ENCODE assay signal across 7 mouse cellular contexts in the genomic region with DNA sequence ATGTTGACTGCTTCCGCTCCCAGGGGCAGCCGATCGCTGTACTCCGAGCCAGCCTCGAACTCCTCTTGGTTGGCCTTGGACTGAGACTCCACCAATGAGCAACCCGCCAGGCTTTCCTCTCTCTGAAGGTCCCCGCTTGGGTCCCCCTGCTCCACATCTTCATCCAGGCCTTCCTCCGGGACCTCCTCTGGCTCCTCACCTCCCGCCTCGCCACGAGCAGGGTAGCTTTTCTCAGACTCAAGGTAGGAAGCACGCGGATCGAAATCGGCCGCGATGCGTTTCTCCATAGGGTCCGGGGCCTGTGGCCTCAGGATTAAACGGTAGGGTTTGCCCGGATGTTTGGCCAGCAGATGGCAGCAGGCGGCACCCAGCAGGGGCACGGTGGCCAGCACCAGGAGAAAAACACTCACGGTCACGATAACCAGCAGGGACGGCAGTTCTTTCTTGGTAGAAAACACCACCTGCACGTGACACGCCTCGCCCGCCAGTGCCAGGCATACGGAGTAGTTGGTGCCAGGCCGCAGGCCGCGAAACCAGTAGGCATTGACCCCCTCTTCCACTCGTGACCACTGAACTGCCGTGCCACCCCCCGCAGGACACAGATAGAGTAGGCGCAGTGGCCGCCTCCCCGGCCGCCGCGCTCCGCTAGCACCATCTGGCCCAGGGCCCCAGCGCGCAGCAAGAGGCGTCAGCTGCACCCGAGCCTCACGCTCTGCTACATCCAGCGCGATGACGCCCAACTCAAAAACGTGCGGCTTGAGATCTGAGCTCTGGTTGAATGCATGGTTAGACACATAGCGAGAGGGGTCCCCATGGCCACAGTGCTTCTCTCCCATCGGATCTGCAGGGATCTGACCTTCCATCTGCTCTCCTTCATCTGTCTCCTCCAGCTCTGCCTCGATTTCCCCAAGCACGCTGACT. TPM values are rescaled to one million over a fixed set of nuclear protein-coding genes. Genes with fewer than 3 reads are reported as not detected.
DNase-seq lines count a peak whose midpoint lies in the region; ATAC-seq and TF ChIP-seq lines count a peak whose summit lies in the region.

No protein-coding gene starts in this region.

- no peak overlapping the region for H3K4me3 ChIP-seq in bone marrow macrophage, adult 2 months (ENCODE audit: insufficient read depth, low read length)
- peak overlapping the region; percentile 50 for H3K4me3 ChIP-seq in forebrain, embryonic 10.5 days
- H3K4me3 ChIP-seq in hindbrain, embryonic 15.5 days: peak overlapping the region; percentile 35
- peak overlapping the region; percentile 26 for H3K4me3 ChIP-seq in limb, embryonic 11.5 days (ENCODE audit: low read depth, low read length)
- peak overlapping the region; percentile 23 for H3K4me3 ChIP-seq in midbrain, embryonic 11.5 days (ENCODE audit: low read depth, low read length)

- no peak for TF ChIP-seq POLR2A in bone marrow macrophage, adult 2 months (IDR thresholded peaks at IDR 0.05; ENCODE audit: borderline replicate concordance, low read depth, low read length)

- ATAC-seq in hindbrain, embryonic 15.5 days (ENCODE audit: low FRiP score, low read depth): peak; percentile 25; the same call in 1 of the 2 replicates
- ATAC-seq in limb, embryonic 11.5 days (ENCODE audit: insufficient number of reproducible peaks, low FRiP score, low TSS enrichment, low read depth): no peak
- peak; percentile 38; the same call in 1 of the 2 replicates for ATAC-seq in midbrain, embryonic 11.5 days (ENCODE audit: low FRiP score)

- 0 out of 2 replicates have a peak, but pooled peaks cover 2% of the 10 kb centered on the region for H3K4me1 ChIP-seq in bone marrow macrophage, adult 2 months (ENCODE audit: control insufficient read depth, insufficient read depth, low read length)
- peaks cover 92% of the 10 kb centered on the region for H3K4me1 ChIP-seq in forebrain, embryonic 10.5 days
- H3K4me1 ChIP-seq in hindbrain, embryonic 15.5 days (replicated peaks): peaks cover 68% of the 10 kb centered on the region
- H3K4me1 ChIP-seq in limb, embryonic 11.5 days (ENCODE audit: control insufficient read depth, insufficient read depth, low read length): peaks cover 42% of the 10 kb centered on the region
- H3K4me1 ChIP-seq in midbrain, embryonic 11.5 days (ENCODE audit: control insufficient read depth, insufficient read depth, low read length): peaks cover 34% of the 10 kb centered on the region

- peak overlapping the region; percentile 64 for H3K4me2 ChIP-seq in hindbrain, embryonic 15.5 days
- peak overlapping the region; percentile 47 for H3K4me2 ChIP-seq in limb, embryonic 11.5 days (ENCODE audit: low read depth, severe bottlenecking)
- H3K4me2 ChIP-seq in midbrain, embryonic 11.5 days: peak overlapping the region; percentile 38

- no peaks in the 10 kb centered on the region for H3K36me3 ChIP-seq in forebrain, embryonic 10.5 days (replicated peaks)
- H3K36me3 ChIP-seq in hindbrain, embryonic 15.5 days: no peaks in the 10 kb centered on the region
- H3K36me3 ChIP-seq in limb, embryonic 11.5 days (ENCODE audit: control insufficient read depth, insufficient read depth, low read length): no peaks in the 10 kb centered on the region
- H3K36me3 ChIP-seq in midbrain, embryonic 11.5 days (ENCODE audit: control insufficient read depth, insufficient read depth, low read length): no peaks in the 10 kb centered on the region

- H3K9ac ChIP-seq in hindbrain, embryonic 15.5 days: peak overlapping the region; percentile 47
- H3K9ac ChIP-seq in limb, embryonic 11.5 days (ENCODE audit: low read length): no peak overlapping the region
- H3K9ac ChIP-seq in midbrain, embryonic 11.5 days (ENCODE audit: low read length): peak overlapping the region; percentile 46

- H3K27ac ChIP-seq in bone marrow macrophage, adult 2 months (ENCODE audit: insufficient read depth, low read depth, low read length): no peak overlapping the region
- H3K27ac ChIP-seq in forebrain, embryonic 10.5 days: peak overlapping the region; percentile 60
- peak overlapping the region; percentile 70; the same call in 1 of the 2 replicates for H3K27ac ChIP-seq in hindbrain, embryonic 15.5 days (replicated peaks)
- H3K27ac ChIP-seq in limb, embryonic 11.5 days (replicated peaks; ENCODE audit: low read depth, low read length): no peak overlapping the region
- H3K27ac ChIP-seq in midbrain, embryonic 11.5 days (ENCODE audit: low read depth, low read length): peak overlapping the region; percentile 7

- 1% methylated on average over 58 of the region's 58 CpGs for WGBS in forebrain, embryonic 10.5 days
- WGBS in hindbrain, embryonic 15.5 days: 2% methylated on average over 53 of the region's 58 CpGs
- WGBS in limb, embryonic 11.5 days: under 1% methylated on average over 58 of the region's 58 CpGs
- under 1% methylated on average over 58 of the region's 58 CpGs for WGBS in midbrain, embryonic 11.5 days

- no peaks in the 10 kb centered on the region for H3K9me3 ChIP-seq in forebrain, embryonic 10.5 days
- H3K9me3 ChIP-seq in hindbrain, embryonic 15.5 days: no peaks in the 10 kb centered on the region
- H3K9me3 ChIP-seq in limb, embryonic 11.5 days (ENCODE audit: control insufficient read depth, low read length): no peaks in the 10 kb centered on the region
- no peaks in the 10 kb centered on the region for H3K9me3 ChIP-seq in midbrain, embryonic 11.5 days (ENCODE audit: control insufficient read depth, low read length)

- peak; percentile 52 for TF ChIP-seq CTCF in bone marrow macrophage, adult 2 months (IDR thresholded peaks at IDR 0.05; ENCODE audit: low read depth, low read length)

- peak; percentile 44 for DNase-seq in Muller cell, postnatal 12 days (ENCODE audit: inconsistent ontology term)
- DNase-seq in forebrain, embryonic 10.5 days (ENCODE audit: extremely low spot score, low spot score): peak; percentile 57
- peak; percentile 75 for DNase-seq in limb, embryonic 11.5 days (ENCODE audit: low spot score)
- DNase-seq in midbrain, embryonic 11.5 days (ENCODE audit: low spot score, missing footprints): peak; percentile 96
- DNase-seq in spleen, postnatal 10 days (ENCODE audit: low spot score in 2 of 2): peak; percentile 55 to 79

- H3K27me3 ChIP-seq in forebrain, embryonic 10.5 days (ENCODE audit: poor library complexity, severe bottlenecking): peaks cover 100% of the 10 kb centered on the region
- peaks cover 75% of the 10 kb centered on the region for H3K27me3 ChIP-seq in hindbrain, embryonic 15.5 days
- peaks cover 82% of the 10 kb centered on the region for H3K27me3 ChIP-seq in limb, embryonic 11.5 days (ENCODE audit: control insufficient read depth, insufficient read depth, low read length)
- H3K27me3 ChIP-seq in midbrain, embryonic 11.5 days (ENCODE audit: control insufficient read depth, insufficient read depth, low read length): peaks cover 83% of the 10 kb centered on the region

RNA-seq across cellular contexts. Expression of gene Islr, which starts 6.1 kb away (rescaled TPM):
- polyA plus RNA-seq in bone marrow macrophage, adult 2 months (2012; ENCODE audit: insufficient read depth, insufficient read length, missing spikeins): not detected in 2 replicates
- 4.0 and 4.6 TPM in 2 replicates for polyA plus RNA-seq in forebrain, embryonic 10.5 days (2016; fragmentation: Nextera tagmentation; extraction: Ambion mirVana)
- polyA plus RNA-seq in hindbrain, embryonic 15.5 days (2015; fragmentation: Nextera tagmentation; extraction: Ambion mirVana): 37.1 and 44.2 TPM in 2 replicates
- polyA plus RNA-seq in limb, embryonic 11.5 days (2014; fragmentation: Nextera tagmentation; extraction: Ambion mirVana): 30.8 and 37.6 TPM in 2 replicates
- polyA plus RNA-seq in midbrain, embryonic 11.5 days (2014; fragmentation: Nextera tagmentation; extraction: Ambion mirVana): 13.0 and 13.9 TPM in 2 replicates

RNA-seq across cellular contexts. Expression of gene Islr2, which starts 6.1 kb away (rescaled TPM):
- not detected in 2 replicates for polyA plus RNA-seq in bone marrow macrophage, adult 2 months (2012; ENCODE audit: insufficient read depth, insufficient read length, missing spikeins)
- polyA plus RNA-seq in forebrain, embryonic 10.5 days (2016; fragmentation: Nextera tagmentation; extraction: Ambion mirVana): 2.2 and 3.6 TPM in 2 replicates
- 20.1 and 27.6 TPM in 2 replicates for polyA plus RNA-seq in hindbrain, embryonic 15.5 days (2015; fragmentation: Nextera tagmentation; extraction: Ambion mirVana)
- polyA plus RNA-seq in limb, embryonic 11.5 days (2014; fragmentation: Nextera tagmentation; extraction: Ambion mirVana): 0.48 and 0.60 TPM in 2 replicates
- 18.7 and 19.6 TPM in 2 replicates for polyA plus RNA-seq in midbrain, embryonic 11.5 days (2014; fragmentation: Nextera tagmentation; extraction: Ambion mirVana)

RNA-seq across cellular contexts. Expression of gene Pml, which starts 51.5 kb away (rescaled TPM):
- 60.5 and 71.3 TPM in 2 replicates for polyA plus RNA-seq in bone marrow macrophage, adult 2 months (2012; ENCODE audit: insufficient read depth, insufficient read length, missing spikeins)
- polyA plus RNA-seq in forebrain, embryonic 10.5 days (2016; fragmentation: Nextera tagmentation; extraction: Ambion mirVana): 13.7 and 14.4 TPM in 2 replicates
- 4.3 and 5.2 TPM in 2 replicates for polyA plus RNA-seq in hindbrain, embryonic 15.5 days (2015; fragmentation: Nextera tagmentation; extraction: Ambion mirVana)
- polyA plus RNA-seq in limb, embryonic 11.5 days (2014; fragmentation: Nextera tagmentation; extraction: Ambion mirVana): 18.7 and 19.6 TPM in 2 replicates
- 8.7 and 10.1 TPM in 2 replicates for polyA plus RNA-seq in midbrain, embryonic 11.5 days (2014; fragmentation: Nextera tagmentation; extraction: Ambion mirVana)

RNA-seq across cellular contexts. Expression of gene Stoml1, which starts 54.9 kb away (rescaled TPM):
- polyA plus RNA-seq in bone marrow macrophage, adult 2 months (2012; ENCODE audit: insufficient read depth, insufficient read length, missing spikeins): 21.3 and 25.2 TPM in 2 replicates
- 24.8 and 28.8 TPM in 2 replicates for polyA plus RNA-seq in forebrain, embryonic 10.5 days (2016; fragmentation: Nextera tagmentation; extraction: Ambion mirVana)
- polyA plus RNA-seq in hindbrain, embryonic 15.5 days (2015; fragmentation: Nextera tagmentation; extraction: Ambion mirVana): 123 and 126 TPM in 2 replicates
- 19.2 and 24.3 TPM in 2 replicates for polyA plus RNA-seq in limb, embryonic 11.5 days (2014; fragmentation: Nextera tagmentation; extraction: Ambion mirVana)
- polyA plus RNA-seq in midbrain, embryonic 11.5 days (2014; fragmentation: Nextera tagmentation; extraction: Ambion mirVana): 27.6 and 29.7 TPM in 2 replicates

Comparison
In these comparisons a context has a peak if more than half of its experiments do, and no peak if none do; other contexts are left out.
1. DNase-seq: peak in every context shown above with its lines; median percentile 96 in midbrain, embryonic 11.5 days; 75 in limb, embryonic 11.5 days; 67 in spleen, postnatal 10 days; 57 in forebrain, embryonic 10.5 days; 44 in Muller cell, postnatal 12 days.
2. H3K27ac ChIP-seq: peak in forebrain, embryonic 10.5 days (single experiment), hindbrain, embryonic 15.5 days (single experiment) and midbrain, embryonic 11.5 days (single experiment); none in bone marrow macrophage, adult 2 months (single experiment) and limb, embryonic 11.5 days (single experiment).
3. Peak in every context shown above with its lines, with median percentiles within 50 percentile points of each other: H3K4me2 ChIP-seq.